Mouse (Mus musculus): ENCODE data around the gene Efl1.

Efl1 gene

DNA sequence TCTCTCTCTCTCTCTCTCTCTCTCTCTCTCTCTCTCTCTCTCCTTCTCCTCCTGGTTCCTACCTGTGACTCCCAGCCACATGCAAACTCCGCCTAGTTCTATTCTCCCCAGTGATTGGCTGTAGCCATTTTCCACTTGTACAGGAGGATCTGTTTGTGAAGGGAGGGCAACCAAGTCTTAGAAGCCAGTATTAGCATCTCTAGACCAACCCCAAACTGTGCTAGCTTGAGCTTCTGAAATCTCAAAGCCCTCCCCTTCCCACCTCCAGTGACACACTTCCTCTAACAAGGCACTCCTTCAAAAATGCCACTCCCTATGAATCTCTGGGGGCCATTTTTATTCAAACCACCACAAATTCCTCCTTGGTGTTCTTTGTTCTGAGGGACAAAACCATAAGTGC, 144.7 kb downstream of the Efl1 start:
- H3K27me3 ChIP-seq (ENCODE audit: control insufficient read depth, insufficient read depth, low read length, poor library complexity, severe bottlenecking) = no peaks in the 10 kb centered on the region
- H3K36me3 ChIP-seq (ENCODE audit: control insufficient read depth, insufficient read depth, low read length, poor library complexity, severe bottlenecking) = no peaks in the 10 kb centered on the region
- DNase-seq (ENCODE audit: low read depth, low spot score) = no peak

DNA sequence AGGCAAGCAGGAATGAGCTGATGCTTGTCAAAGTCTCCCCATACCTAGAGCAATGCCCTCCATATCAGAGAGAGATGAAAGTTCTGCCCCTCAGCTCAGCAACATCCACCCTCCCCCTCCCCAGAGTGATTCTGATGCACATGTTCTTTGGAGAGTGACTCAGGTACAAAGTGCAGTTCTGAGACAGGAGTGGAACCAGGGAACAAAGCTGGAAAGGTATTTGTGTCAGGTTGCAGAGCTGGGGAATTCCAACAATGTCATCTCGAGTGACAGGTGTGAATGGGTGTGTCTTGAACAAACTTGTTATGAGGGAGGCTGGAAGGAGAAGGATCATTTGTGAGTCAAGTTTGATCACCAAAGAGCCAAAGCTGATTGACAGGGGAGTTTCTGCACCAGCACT, 146.1 kb downstream of the Efl1 start:
- H3K36me3 ChIP-seq (ENCODE audit: control insufficient read depth, insufficient read depth, low read length, poor library complexity, severe bottlenecking) = no peaks in the 10 kb centered on the region
- H3K27me3 ChIP-seq (ENCODE audit: control insufficient read depth, insufficient read depth, low read length, poor library complexity, severe bottlenecking) = no peaks in the 10 kb centered on the region
- DNase-seq (ENCODE audit: low read depth, low spot score) = no peak

DNA sequence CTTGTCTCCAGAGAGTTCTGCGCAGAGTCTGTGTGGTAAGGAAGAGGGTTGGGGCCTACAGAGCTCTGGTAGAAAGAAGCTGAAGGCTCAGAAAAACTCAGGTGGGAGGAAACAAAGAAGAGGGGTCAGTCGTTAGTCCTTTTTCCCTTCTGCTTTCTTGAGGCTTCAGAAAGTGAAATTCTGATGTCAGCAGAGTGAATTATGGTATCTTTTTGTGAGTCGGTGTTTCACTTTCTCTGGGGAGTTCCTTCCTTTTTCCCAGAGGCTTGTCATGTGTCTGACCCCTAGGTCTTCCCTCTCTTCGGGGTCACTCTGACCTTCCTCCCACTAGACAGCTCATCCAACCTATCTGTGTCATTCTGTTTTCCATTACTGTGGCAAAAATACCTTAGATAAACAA, 153.8 kb downstream of the Efl1 start:
- DNase-seq (ENCODE audit: low read depth, low spot score) = peak; percentile 22
- no peaks in the 10 kb centered on the region for H3K36me3 ChIP-seq (ENCODE audit: control insufficient read depth, insufficient read depth, low read length, poor library complexity, severe bottlenecking)
- H3K27me3 ChIP-seq (ENCODE audit: control insufficient read depth, insufficient read depth, low read length, poor library complexity, severe bottlenecking) = no peaks in the 10 kb centered on the region; the same call in 1 of the 2 replicates

DNA sequence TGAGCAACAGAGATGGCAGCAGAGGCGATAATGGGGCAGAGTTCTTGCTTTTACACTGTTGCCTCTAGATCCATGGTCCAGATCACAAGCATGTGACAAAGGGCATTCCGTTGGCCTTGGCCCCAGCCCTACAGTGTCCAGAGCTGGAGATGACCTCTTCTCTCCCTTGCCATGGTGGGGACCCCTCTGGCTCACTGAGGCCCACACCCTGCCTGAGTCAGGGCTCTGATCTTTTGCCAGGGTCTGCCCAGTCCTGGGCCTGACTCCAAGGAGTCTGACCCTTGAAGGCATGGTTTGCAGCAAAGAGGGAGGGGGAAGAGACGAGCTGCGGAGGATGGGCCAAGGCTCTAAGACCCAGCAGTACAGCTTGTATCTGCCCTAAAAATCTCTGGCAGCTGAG, 159.8 kb downstream of the Efl1 start:
- Histone ChIP-seq H3K36me3 (ENCODE audit: control insufficient read depth, insufficient read depth, low read length, poor library complexity, severe bottlenecking) (no peaks in the 10 kb centered on the region), H3K27me3 (ENCODE audit: control insufficient read depth, insufficient read depth, low read length, poor library complexity, severe bottlenecking) (no peaks in the 10 kb centered on the region; the same call in 1 of the 2 replicates)
- no peak for DNase-seq (ENCODE audit: low read depth, low spot score)

DNA sequence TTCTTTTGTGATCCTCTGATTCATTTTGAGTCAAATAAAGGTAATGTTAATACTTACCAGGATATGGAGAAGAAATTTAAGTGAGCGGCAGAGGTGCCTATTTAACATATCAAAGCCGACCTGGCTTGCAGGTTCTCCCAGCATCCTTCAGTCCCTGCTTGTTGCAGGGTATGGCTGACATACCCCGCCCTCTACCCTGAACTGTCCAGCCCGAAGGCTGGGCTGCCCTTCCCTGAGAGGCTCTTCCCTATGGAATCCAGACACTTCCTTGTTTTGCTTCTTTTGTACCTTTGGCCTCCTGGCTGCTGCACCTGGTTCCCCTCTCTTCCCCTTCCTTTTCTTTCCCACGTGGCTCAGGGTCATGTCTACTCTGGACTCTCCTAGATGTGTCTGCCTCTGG, 160.7 kb downstream of the Efl1 start:
- H3K27me3 ChIP-seq (ENCODE audit: control insufficient read depth, insufficient read depth, low read length, poor library complexity, severe bottlenecking) = no peaks in the 10 kb centered on the region; the same call in 1 of the 2 replicates
- H3K36me3 ChIP-seq (ENCODE audit: control insufficient read depth, insufficient read depth, low read length, poor library complexity, severe bottlenecking) = no peaks in the 10 kb centered on the region
- DNase-seq (ENCODE audit: low read depth, low spot score) = no peak

DNA sequence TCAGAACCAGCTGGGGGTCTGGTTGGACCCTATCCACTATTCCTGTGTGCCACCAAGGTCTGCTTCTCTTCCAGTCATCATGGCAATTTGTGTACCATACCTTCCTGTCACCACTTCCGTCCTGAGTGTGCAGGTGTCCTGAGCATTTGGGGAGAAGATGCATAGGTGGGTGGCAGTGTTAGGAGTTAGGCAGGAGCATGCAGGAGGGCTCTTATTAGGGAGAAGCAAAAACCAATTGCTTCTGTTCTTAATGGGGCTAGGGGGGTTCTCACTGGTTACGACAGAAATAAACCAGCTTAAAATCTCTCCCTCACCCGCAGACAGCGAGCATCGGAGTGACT, 162.4 kb downstream of the Efl1 start:
- Histone ChIP-seq H3K27me3 (ENCODE audit: control insufficient read depth, insufficient read depth, low read length, poor library complexity, severe bottlenecking) (no peaks in the 10 kb centered on the region), H3K36me3 (ENCODE audit: control insufficient read depth, insufficient read depth, low read length, poor library complexity, severe bottlenecking) (no peaks in the 10 kb centered on the region)
- no peak for DNase-seq (ENCODE audit: low read depth, low spot score)

DNA sequence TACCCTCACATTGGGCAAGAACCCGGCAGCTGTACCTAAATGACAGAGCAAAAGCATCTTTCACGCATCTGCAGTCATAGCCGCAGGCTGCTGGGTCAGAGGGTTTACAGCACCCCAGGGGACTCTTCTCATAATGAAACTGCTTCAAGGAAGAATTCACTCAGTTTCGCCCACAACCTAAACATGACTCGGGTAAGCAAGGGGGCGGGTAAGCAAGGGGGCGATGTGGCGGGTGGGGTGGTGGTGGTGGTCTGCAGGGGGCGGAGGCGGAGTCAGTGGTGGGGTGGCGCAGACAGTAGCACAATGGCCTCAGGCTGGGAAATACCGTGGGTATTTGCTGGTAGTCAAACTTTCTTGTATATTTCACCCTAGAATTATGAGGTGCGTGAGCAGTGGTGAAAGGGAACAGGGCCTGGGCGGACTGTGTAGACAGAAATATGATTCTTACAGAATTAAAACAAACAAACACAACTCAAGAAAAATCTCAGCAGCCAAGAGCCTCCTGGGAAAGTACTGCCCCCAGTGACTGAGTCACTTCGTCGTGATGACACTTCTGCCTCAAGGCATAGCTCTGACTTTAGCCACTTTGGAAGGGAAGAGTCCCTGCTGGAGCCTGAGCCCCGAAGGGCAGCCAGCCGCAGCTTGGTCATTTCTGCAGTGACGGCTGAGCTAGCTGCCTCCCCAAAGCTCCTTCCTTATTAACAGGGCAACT, 162.9 kb downstream of the Efl1 start:
- no peaks in the 10 kb centered on the region for H3K36me3 ChIP-seq (ENCODE audit: control insufficient read depth, insufficient read depth, low read length, poor library complexity, severe bottlenecking)
- DNase-seq (ENCODE audit: low read depth, low spot score) = peak; percentile 74
- H3K27me3 ChIP-seq (ENCODE audit: control insufficient read depth, insufficient read depth, low read length, poor library complexity, severe bottlenecking) = no peaks in the 10 kb centered on the region

DNA sequence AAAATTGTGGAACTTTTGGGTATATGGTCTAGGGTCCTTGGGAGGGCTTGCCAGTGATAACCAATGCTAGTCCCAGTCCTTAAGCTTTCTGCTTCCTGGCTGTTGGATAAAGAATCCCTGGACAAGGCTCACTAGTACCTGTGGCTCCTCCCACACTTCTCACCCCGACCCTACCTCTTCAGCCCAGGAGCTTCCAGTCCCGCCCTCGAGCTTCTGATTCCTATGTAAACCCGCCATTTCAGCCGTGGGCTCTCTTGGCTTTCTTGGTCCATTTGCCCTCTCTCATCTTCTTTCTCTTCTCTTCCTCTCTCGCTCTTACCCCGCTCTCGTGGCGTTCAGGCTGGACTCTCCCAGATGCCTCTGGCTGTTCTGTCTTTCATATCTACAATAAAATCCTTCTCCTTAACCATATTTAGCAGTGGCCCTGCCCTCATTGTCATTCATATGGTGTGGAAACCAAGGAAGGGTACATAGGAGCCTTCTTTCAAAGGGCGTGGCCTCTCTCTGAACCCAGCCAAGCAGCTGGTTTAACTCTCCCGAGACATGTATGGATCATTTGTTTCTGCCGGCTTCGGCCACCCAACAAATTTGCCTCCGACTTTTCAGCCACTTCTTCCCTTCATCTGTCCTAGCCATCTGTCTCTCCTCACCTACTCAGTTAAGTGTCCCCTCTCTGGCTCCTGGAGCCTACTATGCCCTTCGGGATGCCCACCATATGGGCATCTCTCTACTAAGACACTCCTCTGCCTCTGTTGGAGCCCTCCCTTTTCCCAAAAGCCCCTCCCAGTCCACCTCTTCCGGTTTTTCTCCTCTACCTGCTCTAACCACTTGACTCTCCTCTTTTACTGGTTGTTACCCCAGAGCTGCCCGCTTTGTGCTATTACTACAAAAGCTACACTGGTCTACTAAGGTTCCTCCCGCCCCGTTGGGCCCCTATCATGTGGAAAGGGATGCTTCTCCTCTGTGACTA, 164.1 kb downstream of the Efl1 start:
- peak; percentile 6 for DNase-seq (ENCODE audit: low read depth, low spot score)
- H3K27me3 ChIP-seq (ENCODE audit: control insufficient read depth, insufficient read depth, low read length, poor library complexity, severe bottlenecking) = no peaks in the 10 kb centered on the region
- H3K36me3 ChIP-seq (ENCODE audit: control insufficient read depth, insufficient read depth, low read length, poor library complexity, severe bottlenecking) = no peaks in the 10 kb centered on the region

DNA sequence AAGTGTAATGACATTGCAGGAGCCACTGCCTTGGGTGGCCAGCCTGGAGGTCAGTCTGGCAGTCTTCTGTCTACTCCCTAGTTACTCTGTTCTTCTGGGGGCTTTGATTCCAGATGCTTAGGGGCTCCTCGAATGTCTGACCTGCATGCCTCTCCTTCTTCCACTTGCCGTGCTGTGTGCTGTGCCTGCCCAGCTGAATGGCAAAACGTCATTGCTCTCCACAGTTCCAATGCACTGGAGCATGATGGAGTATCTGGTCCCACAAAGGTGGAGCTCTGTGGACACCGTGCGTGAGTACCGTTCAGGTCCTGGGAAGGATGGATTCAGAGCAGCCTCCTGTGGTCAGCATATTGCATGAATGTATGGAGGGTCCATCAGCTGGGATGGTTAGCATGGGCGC, 171.1 kb downstream of the Efl1 start:
- Histone ChIP-seq H3K27me3 (ENCODE audit: control insufficient read depth, insufficient read depth, low read length, poor library complexity, severe bottlenecking) (no peaks in the 10 kb centered on the region), H3K36me3 (ENCODE audit: control insufficient read depth, insufficient read depth, low read length, poor library complexity, severe bottlenecking) (no peaks in the 10 kb centered on the region)
- DNase-seq (ENCODE audit: low read depth, low spot score) = no peak

DNA sequence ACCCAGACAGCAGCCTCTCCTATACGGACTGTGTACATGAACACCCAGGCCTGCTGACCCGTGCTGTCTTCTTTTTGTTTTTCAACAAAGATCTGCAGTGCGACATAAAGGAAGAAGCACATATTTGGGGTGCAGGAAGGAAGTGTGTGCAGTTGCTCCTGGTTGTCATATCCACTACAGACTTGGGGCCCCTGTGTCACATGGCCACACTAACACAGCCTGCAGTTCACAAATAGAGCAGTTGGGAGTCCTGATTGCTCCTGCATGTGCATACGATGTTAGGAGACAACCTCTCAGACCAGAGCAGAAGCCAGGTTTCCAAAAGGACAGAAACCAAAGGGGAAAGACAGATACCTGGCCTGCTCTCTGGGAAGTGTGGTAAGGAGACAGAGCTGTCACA, 172.2 kb downstream of the Efl1 start:
- Histone ChIP-seq H3K36me3 (ENCODE audit: control insufficient read depth, insufficient read depth, low read length, poor library complexity, severe bottlenecking) (no peaks in the 10 kb centered on the region), H3K27me3 (ENCODE audit: control insufficient read depth, insufficient read depth, low read length, poor library complexity, severe bottlenecking) (no peaks in the 10 kb centered on the region)
- no peak for DNase-seq (ENCODE audit: low read depth, low spot score)

DNA sequence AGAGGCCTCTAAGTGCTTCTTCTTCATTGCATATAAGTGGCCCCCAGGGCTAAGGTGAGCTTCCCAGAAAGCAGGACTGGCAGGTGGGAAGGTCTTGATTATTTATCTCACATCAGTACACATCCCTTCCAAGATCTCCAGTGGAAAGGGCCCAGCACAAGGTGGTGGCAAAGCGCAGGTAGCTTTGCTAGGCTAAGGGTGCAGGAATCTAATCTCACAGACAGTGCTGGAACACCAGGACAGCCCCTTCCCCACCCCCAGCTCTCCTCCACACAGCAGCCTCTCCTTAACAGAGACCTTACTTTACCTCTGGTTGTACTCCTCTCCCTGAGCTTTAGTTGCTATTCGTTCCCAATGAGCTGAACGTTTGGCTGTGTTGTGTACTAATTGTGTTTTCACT, 173.1 kb downstream of the Efl1 start:
- H3K27me3 ChIP-seq (ENCODE audit: control insufficient read depth, insufficient read depth, low read length, poor library complexity, severe bottlenecking) = no peaks in the 10 kb centered on the region
- DNase-seq (ENCODE audit: low read depth, low spot score) = no peak
- no peaks in the 10 kb centered on the region for H3K36me3 ChIP-seq (ENCODE audit: control insufficient read depth, insufficient read depth, low read length, poor library complexity, severe bottlenecking)

DNA sequence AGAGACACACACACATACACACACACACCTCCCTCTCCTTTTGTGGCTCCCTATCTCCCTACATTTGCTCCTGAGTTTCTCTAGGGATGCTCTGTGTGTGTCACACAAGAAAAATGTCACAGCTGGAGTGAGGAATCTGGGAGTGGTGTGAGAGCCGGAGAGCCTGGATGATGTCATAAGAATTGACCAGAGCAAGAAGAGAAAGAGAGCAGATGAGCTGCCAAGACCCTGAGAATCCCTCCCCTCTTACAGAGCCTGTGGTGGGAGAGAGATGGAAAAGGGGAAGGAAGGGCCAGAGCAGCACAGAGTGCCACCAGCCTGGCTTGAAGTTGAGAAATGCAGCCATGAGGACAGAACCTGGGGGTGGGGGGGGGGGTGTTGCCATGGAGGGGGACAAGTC, 174.1 kb downstream of the Efl1 start:
- no peak for DNase-seq (ENCODE audit: low read depth, low spot score)
- Histone ChIP-seq H3K27me3 (ENCODE audit: control insufficient read depth, insufficient read depth, low read length, poor library complexity, severe bottlenecking) (no peaks in the 10 kb centered on the region), H3K36me3 (ENCODE audit: control insufficient read depth, insufficient read depth, low read length, poor library complexity, severe bottlenecking) (no peaks in the 10 kb centered on the region)
